Mouse (Mus musculus) liver, postnatal 0 days (tissue): ENCODE data around the gene Fem1b. TPM values are rescaled to one million over a fixed set of nuclear protein-coding genes. Genes with fewer than 3 reads are reported as not detected.
A peak's percentile ranks its signal among the peaks of the same experiment; 100 is the strongest.

Source experiments
- ATAC-seq: fragments of 200-750 bp; cut with Nextera tagmentation; 2 replicates; pipeline ENCODE4 v1.8.0; 2017; ENCODE audit warnings: mild to moderate bottlenecking, moderate library complexity
- DNase-seq: peaks from one replicate; pipeline ENCODE4 v3.0.0-alpha.2; 2016
- H3K27ac ChIP-seq: fragments of 300-500 bp; sonication (generic); 2 replicates; pipeline ENCODE4 v1.5.1; 2014; ENCODE audit warnings: antibody characterized with exemption, moderate library complexity, mild to moderate bottlenecking, low read depth
- H3K27me3 ChIP-seq: fragments of 300-500 bp; sonication (generic); 2 replicates; pipeline ENCODE4 v1.6.1; 2014; ENCODE audit warnings: low read length, control low read depth, mixed read lengths; ENCODE audit not compliant: insufficient read depth
- H3K36me3 ChIP-seq: fragments of 300-500 bp; sonication (generic); replicated peaks from 2 replicates; pipeline ENCODE4 v1.6.1; 2014; ENCODE audit warnings: mild to moderate bottlenecking, control low read depth, low read length, moderate library complexity, mixed read lengths; ENCODE audit not compliant: insufficient read depth
- H3K4me1 ChIP-seq: fragments of 300-500 bp; sonication (generic); 2 replicates; pipeline ENCODE4 v1.6.1; 2014; ENCODE audit warnings: antibody characterized with exemption, mild to moderate bottlenecking, control low read depth; ENCODE audit not compliant: insufficient read depth
- H3K4me2 ChIP-seq: fragments of 300-500 bp; sonication (generic); 2 replicates; pipeline ENCODE4 v1.6.1; 2014; ENCODE audit warnings: low read depth, mild to moderate bottlenecking, low read length, moderate library complexity, mixed read lengths
- H3K4me3 ChIP-seq: fragments of 300-500 bp; sonication (generic); 2 replicates; pipeline ENCODE4 v1.5.1; 2014; ENCODE audit warnings: low read depth, low read length
- H3K9ac ChIP-seq: fragments of 300-500 bp; sonication (generic); replicated peaks from 2 replicates; pipeline ENCODE4 v1.6.1; 2014; ENCODE audit warnings: mild to moderate bottlenecking, moderate library complexity
- H3K9me3 ChIP-seq: fragments of 300-500 bp; sonication (generic); 2 replicates; pipeline ENCODE4 v1.6.1; 2016; ENCODE audit warnings: mild to moderate bottlenecking, control low read depth, low read length, mixed read lengths
- CTCF ChIP-seq: sonication (generic); IDR thresholded peaks from 2 replicates; pipeline ENCODE4 v1.5.1; 2016; ENCODE audit warnings: antibody characterized with exemption, low read depth
- EP300 ChIP-seq: IDR thresholded peaks from 2 replicates; pipeline ENCODE4 v1.6.1; 2016; ENCODE audit warnings: antibody characterized with exemption, low read depth, mild to moderate bottlenecking
- WGBS: fragments of 180-500 bp; shearing (Covaris S2); extraction: QIAGEN DNeasy Blood & Tissue Kit; methylation state at CpG from one replicate; pipeline ENCODE4 v1.1.7; 2014; ENCODE audit not compliant: insufficient replicate concordance; 5-methylcytosine and 5-hydroxymethylcytosine counted together
- polyA plus RNA-seq: library from polyadenylated mRNA; unstranded; fragments of >200 nt; fragmentation: Nextera tagmentation; extraction: Ambion mirVana; gene quantifications from 2 replicates; pipeline ENCODE4 v1.2.1, GENCODE M21; 2015

The Fem1b gene
- polyA plus RNA-seq, 1 experiment from 2014 or later = 3.8 TPM

DNA sequence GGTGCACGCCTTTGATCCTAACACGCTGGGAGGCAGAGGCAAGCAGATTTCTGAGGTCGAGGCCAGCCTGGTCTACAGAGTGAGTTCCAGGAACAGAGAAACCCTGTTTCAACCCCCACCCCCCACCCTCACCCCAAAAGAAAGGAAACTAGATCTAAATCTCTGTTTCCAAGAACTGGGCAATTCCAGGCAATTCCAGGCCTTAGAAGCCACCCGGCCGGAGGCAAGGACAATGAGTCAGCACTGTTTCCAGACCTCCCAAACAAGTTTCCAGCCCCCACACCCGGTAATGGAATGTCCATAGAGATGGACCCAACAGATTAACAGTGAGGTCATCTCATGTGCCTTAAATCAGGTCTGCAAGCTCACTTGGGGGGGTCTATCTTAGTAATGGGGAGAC, 18.1 kb upstream of the Fem1b start:
- TF ChIP-seq EP300 = no peak
- no peak for TF ChIP-seq CTCF
- no peaks in the 10 kb centered on the region for H3K27me3 ChIP-seq
- H3K4me1 ChIP-seq = peaks cover 3% of the 10 kb centered on the region; the same call in 1 of the 2 replicates
- DNase-seq = no peak
- 70% methylated on average over 6 of the region's 6 CpGs for WGBS
- H3K9ac ChIP-seq = no peak overlapping the region
- no peak overlapping the region for H3K4me3 ChIP-seq
- H3K9me3 ChIP-seq = no peaks in the 10 kb centered on the region
- ATAC-seq = no peak
- no peak overlapping the region for H3K4me2 ChIP-seq
- H3K36me3 ChIP-seq = no peaks in the 10 kb centered on the region
- no peak overlapping the region for H3K27ac ChIP-seq

DNA sequence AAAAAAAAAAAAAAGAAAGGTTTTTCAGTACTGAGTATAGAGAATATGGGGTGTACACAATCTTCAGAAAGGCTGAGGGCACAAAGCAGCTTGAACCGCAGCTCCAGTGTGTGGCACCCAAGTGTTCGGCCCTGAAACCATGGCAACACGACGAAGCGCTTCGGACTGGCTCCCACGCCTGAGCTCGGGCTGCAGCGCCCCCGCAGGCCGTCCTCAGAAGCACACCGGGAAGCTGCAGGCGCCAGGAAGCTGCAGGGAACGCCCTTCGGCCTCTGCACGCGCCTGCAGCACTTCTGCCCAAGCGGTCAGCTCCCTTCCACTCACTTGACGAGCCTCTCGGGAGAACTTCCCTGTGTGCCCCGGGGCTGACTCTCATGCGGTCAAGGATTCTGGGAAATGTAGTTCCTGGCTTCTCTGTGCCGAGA, 16.9 kb upstream of the Fem1b start:
- ATAC-seq = peak; percentile 97
- Histone ChIP-seq H3K9ac (no peak overlapping the region), H3K9me3 (no peaks in the 10 kb centered on the region), H3K36me3 (no peaks in the 10 kb centered on the region), H3K4me1 (peaks cover 3% of the 10 kb centered on the region; the same call in 1 of the 2 replicates), H3K27me3 (no peaks in the 10 kb centered on the region), H3K4me2 (peak overlapping the region; percentile 71), H3K27ac (no peak overlapping the region), H3K4me3 (peak overlapping the region; percentile 41)
- TF ChIP-seq EP300 (no peak), CTCF (peak; percentile 99)
- DNase-seq = peak; percentile 97
- WGBS = under 1% methylated on average over 23 of the region's 23 CpGs

DNA sequence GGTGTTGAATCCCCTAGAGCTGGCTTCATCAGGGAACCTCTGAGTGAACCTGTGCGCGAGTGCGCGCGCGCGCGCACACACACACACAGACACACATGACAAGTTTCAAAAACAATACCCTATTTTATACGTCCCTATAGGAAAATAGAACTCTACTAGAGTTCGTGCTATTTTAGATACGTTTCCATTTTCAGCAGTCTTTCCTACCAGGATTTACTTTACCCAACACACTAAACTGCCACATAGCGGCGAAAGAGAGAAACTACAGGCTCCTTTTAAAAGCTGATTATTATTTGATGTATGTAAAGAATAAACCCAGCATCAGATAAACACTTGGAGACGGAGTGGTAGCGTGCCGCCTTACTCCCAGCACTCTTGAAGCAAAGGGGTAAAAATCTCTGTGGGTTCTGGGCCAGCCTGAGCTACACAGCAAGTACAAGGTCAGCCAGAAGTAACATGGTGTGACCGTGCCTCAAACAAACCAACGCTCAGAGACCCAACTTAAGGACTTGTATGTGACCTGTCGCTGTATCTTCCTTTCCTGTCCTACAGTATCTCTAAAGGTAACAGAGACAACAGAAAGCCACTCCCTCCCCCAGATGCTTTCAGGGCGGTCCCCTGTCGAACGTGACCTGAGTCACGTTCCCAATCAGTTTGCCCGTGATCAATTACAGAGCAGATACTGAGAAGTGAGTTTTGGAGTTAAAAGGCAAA, 16.4 kb upstream of the Fem1b start:
- Histone ChIP-seq H3K9ac (no peak overlapping the region), H3K27ac (no peak overlapping the region), H3K9me3 (no peaks in the 10 kb centered on the region), H3K4me1 (peaks cover 3% of the 10 kb centered on the region; the same call in 1 of the 2 replicates), H3K36me3 (no peaks in the 10 kb centered on the region), H3K4me3 (peak overlapping the region; percentile 41), H3K27me3 (no peaks in the 10 kb centered on the region), H3K4me2 (peak overlapping the region; percentile 71)
- ATAC-seq (peak; percentile 12), DNase-seq (no peak)
- 7% methylated on average over 24 of the region's 24 CpGs for WGBS
- TF ChIP-seq CTCF (peak; percentile 67), EP300 (no peak)

DNA sequence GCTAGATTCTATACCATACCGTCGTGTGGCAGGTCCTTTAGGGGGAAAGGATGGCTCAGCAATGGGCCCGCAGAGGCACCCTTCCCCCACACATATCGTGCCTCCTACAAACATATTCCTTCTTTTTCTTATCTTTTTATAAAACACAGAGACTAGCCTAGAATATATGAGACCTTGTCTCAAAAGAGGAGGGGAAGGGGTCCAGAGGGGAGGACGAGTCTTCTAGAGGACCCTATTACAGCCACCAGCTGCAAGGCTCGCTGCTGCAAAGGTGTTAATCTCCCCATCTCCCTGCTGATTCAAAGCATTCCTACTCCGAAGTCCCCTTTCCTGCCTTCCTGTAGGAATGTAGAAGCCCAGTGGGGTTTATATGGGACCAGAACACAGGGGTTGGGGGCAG, 14.7 kb upstream of the Fem1b start:
- no peak for TF ChIP-seq CTCF
- TF ChIP-seq EP300 = no peak
- DNase-seq (no peak), ATAC-seq (no peak)
- Histone ChIP-seq H3K36me3 (no peaks in the 10 kb centered on the region), H3K9me3 (no peaks in the 10 kb centered on the region), H3K4me3 (no peak overlapping the region), H3K27me3 (no peaks in the 10 kb centered on the region), H3K4me1 (peaks cover 3% of the 10 kb centered on the region; the same call in 1 of the 2 replicates), H3K4me2 (no peak overlapping the region), H3K9ac (no peak overlapping the region), H3K27ac (no peak overlapping the region)
- WGBS = 34% methylated on average over 7 of the region's 7 CpGs

DNA sequence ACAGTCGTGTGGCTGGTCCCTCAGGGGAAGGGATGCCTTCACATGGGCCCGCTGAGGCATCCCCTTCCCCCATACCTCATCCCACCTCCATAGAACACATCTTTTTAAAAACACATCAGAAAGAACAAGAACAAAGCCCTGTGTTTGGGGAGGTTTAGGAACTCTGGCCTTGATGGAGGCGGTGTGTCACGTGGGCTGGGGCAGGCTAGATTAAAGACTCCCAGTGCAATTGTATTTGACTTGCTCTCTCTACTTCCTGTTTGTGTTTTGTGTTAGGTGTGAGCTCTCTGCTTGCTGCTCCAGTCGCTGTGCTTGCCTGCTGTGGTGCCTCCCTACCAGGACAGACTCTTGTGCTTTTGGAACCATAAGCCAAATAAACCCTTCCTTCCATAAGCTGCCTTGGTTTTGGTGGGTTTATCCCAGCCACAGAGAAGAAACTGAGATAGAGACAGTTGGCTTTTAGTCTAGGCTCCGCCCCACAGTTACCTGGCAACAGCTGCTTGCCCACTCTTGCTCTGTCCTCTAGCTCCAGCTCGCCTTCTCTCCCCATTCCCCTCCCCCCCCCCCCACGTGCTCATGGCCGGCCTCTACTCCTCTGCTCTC, 14.2 kb upstream of the Fem1b start:
- TF ChIP-seq EP300 (no peak), CTCF (no peak)
- no peaks in the 10 kb centered on the region for H3K36me3 ChIP-seq
- ATAC-seq (no peak), DNase-seq (no peak)
- no peaks in the 10 kb centered on the region for H3K9me3 ChIP-seq
- peaks cover 3% of the 10 kb centered on the region; the same call in 1 of the 2 replicates for H3K4me1 ChIP-seq
- 33% methylated on average over 9 of the region's 9 CpGs for WGBS
- H3K27ac ChIP-seq = no peak overlapping the region
- H3K9ac ChIP-seq = no peak overlapping the region
- H3K4me2 ChIP-seq = no peak overlapping the region; the same call in 1 of the 2 replicates
- no peak overlapping the region for H3K4me3 ChIP-seq
- H3K27me3 ChIP-seq = no peaks in the 10 kb centered on the region

DNA sequence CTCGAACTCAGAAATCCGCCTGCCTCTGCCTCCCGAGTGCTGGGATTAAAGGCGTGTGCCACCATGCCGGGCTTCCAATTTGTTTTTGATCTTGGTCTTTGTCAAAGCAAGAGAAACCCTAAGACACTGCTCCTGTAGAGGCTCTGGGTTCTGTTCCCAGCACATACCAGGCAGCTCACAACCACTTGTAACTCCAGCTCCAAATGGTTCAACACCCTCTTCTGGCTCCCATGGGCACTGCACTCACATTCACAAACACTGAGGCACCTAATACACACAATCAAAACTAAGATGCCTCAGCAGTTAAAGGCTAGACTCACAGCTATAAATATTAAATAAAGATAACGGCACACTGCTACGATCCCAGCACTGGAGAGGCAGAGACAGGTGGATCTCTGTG, 10.1 kb upstream of the Fem1b start:
- Histone ChIP-seq H3K27ac (no peak overlapping the region), H3K9me3 (no peaks in the 10 kb centered on the region), H3K4me1 (peaks cover 6% of the 10 kb centered on the region), H3K27me3 (no peaks in the 10 kb centered on the region), H3K9ac (no peak overlapping the region), H3K4me3 (no peak overlapping the region), H3K4me2 (no peak overlapping the region), H3K36me3 (no peaks in the 10 kb centered on the region)
- 86% methylated on average over 7 of the region's 7 CpGs for WGBS
- DNase-seq (no peak), ATAC-seq (no peak)
- TF ChIP-seq EP300 (no peak), CTCF (no peak)
